Mouse (Mus musculus) kidney, adult 2 months (tissue): ENCODE measurements at regions not wholly inside any gene's neighbourhood (a gene's known extent, or its start where the extent isn't known, plus 50 kb on each side); places are given as distances from the start of the nearest gene placed in this dataset.

ENCODE experiments used
- DNase-seq: peaks from one replicate; pipeline ENCODE4 v3.0.0; 2021
- H3K27ac ChIP-seq: fragments of 200-500 bp; 2 replicates; pipeline ENCODE4 v1.5.1; 2012; ENCODE audit warnings: low read depth, low read length, control low read depth, inconsistent platforms; ENCODE audit not compliant: insufficient read depth
- H3K27me3 ChIP-seq: fragments of 200-500 bp; replicated peaks from 2 replicates; pipeline ENCODE4 v1.6.1; 2012; ENCODE audit warnings: mild to moderate bottlenecking, moderate library complexity, low read length, inconsistent platforms; ENCODE audit not compliant: control insufficient read depth, insufficient read depth
- H3K36me3 ChIP-seq: fragments of 200-500 bp; 2 replicates; pipeline ENCODE4 v1.6.1; 2012; ENCODE audit warnings: mild to moderate bottlenecking, moderate library complexity, low read length, inconsistent platforms; ENCODE audit not compliant: control insufficient read depth, insufficient read depth
- H3K4me1 ChIP-seq: fragments of 200-500 bp; 2 replicates; pipeline ENCODE4 v1.6.1; 2011; ENCODE audit warnings: low read length; ENCODE audit not compliant: control insufficient read depth, insufficient read depth
- H3K4me3 ChIP-seq: fragments of 200-500 bp; 2 replicates; pipeline ENCODE4 v1.5.1; 2011; ENCODE audit warnings: mild to moderate bottlenecking, low read depth, low read length, control low read depth; ENCODE audit not compliant: insufficient read depth
- CTCF ChIP-seq: fragments of 200-500 bp; conservative IDR thresholded peaks from 2 replicates; pipeline ENCODE4 v1.5.1; 2011; ENCODE audit warnings: low read depth, mild to moderate bottlenecking, control low read depth, low read length, moderate library complexity, mixed read lengths; ENCODE audit not compliant: insufficient read depth, insufficient read length
- POLR2A ChIP-seq: fragments of 200-500 bp; IDR thresholded peaks from one replicate; pipeline ENCODE4 v1.6.1; 2011; ENCODE audit warnings: low read depth, low read length, control low read depth
- WGBS: fragments of 180-500 bp; shearing (Covaris S2); methylation state at CpG from one replicate; pipeline ENCODE4 v1.1.7; 2018; 5-methylcytosine and 5-hydroxymethylcytosine counted together

- Histone ChIP-seq H3K36me3 (no peaks in the 10 kb centered on the region), H3K4me1 (no peaks in the 10 kb centered on the region), H3K27ac (no peak overlapping the region), H3K4me3 (no peak overlapping the region), H3K27me3 (no peaks in the 10 kb centered on the region)
- no peak for DNase-seq
- whole genome bisulfite sequencing: 86% methylated on average over 17 of the region's 17 CpGs
- TF ChIP-seq POLR2A (no peak), CTCF (no peak)
These were observed 63.1 kb upstream of the Srrm4 start for GRCm38 (mm10) chr5:116654486-116655420.
